Mouse (Mus musculus): ENCODE data around the gene Opn3. TPM values are rescaled to one million over a fixed set of nuclear protein-coding genes. Genes with fewer than 3 reads are reported as not detected.

The Opn3 gene
- total RNA-seq, 4 experiments from 2014 or later, result 4.9 to 5.8 (median 5.5) TPM

Other genes starting within 250 kb of the Opn3 start
- 100 to 1,000 TPM in 2 of 4 experiments, 10 to 100 TPM in 2; 96.2 to 115 (median 103) TPM for gene Rgs7, start 200.3 kb downstream of the Opn3 start, total RNA-seq (2022)
- gene Kmo, start 72.4 kb downstream of the Opn3 start, total RNA-seq (2022), result 1 to 10 TPM in 1 of 4 experiments, not detected in 3; 1.1 TPM
- gene Fh1, start 67.1 kb downstream of the Opn3 start, total RNA-seq (2022), result 10 to 100 TPM; 78.8 to 96.0 (median 86.8) TPM
- 1 to 10 TPM; 8.9 to 9.5 (median 9.2) TPM for gene Chml, start 125 bp upstream of the Opn3 start, total RNA-seq (2022)
- gene Wdr64, start 5.8 kb upstream of the Opn3 start, total RNA-seq (2022), result not detected
- 1 to 10 TPM in 3 of 4 experiments, under 1 TPM in 1; 0.89 to 4.6 (median 1.2) TPM for gene Exo1, start 187.8 kb upstream of the Opn3 start, total RNA-seq (2022)
- gene Gm38100, start 227.6 kb upstream of the Opn3 start, total RNA-seq (2022), result not detected

Measured in left cerebral cortex, adult 8-10 months (tissue).